ENCODE assay signal across 9 mouse cellular contexts in the genomic region with DNA sequence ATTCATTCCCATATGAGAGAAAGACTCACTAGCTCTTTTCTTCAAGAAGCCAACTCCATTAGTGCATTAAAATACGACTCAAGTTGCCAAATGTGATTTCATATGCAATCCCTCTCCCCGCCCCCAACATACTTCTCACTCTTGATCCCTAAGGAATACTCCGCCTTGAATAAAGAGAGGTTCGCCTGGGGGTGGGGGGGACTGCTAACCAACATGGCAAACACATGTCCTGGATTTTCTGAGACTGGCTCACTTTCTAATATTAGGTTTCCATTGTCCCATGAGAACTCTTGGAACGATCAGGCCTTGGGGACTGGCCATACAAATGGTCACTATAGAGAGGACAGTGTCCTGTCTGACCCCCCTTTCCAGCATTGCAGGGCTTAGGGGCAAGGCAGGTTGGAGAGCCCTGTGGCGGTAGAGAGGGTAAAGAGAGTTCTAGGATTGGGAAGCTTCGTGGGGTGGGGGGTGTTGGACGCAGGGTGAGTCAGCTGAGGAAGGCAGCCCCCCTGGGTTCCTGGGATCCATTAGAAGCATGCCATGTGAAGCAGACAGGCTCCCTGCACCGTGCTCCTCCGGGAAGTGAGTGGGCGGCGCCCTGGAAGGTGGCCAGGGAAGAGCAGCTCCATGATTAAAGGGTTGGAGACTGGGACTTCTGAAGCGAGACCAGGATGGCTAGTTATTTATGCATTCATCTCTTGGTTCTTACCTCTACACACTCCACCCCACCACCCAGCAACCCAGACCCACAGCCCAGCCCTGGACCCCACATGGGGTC.
DNase-seq lines count a peak whose midpoint lies in the region; ATAC-seq and TF ChIP-seq lines count a peak whose summit lies in the region.
"Had no signal": no experiment of that assay in that cellular context is flagged by ENCODE, and none has a peak within 500 bp of the region (broad histone marks: within the 10 kb centered on the region; RNA-seq: fewer than 3 reads in every experiment).

No protein-coding gene starts in this region.

- TF ChIP-seq CTCF in brain, embryonic 14.5 days (IDR thresholded peaks at IDR 0.05; ENCODE audit: borderline replicate concordance, extremely low read depth, insufficient read depth, insufficient read length) = no peak

- no peak for TF ChIP-seq POLR2A in brain, embryonic 14.5 days (IDR thresholded peaks at IDR 0.05; ENCODE audit: borderline replicate concordance, extremely low read depth, insufficient read depth, insufficient read length, poor library complexity, severe bottlenecking)

- DNase-seq in kidney, postnatal 4 days = peak; percentile 55 to 60
- DNase-seq in kidney, adult 9 months = no peak
- DNase-seq in Muller cell, postnatal 12 days (ENCODE audit: inconsistent ontology term) = peak; percentile 32
- DNase-seq in brain, embryonic 14.5 days (ENCODE audit: low read depth) = peak; percentile 45
- peak; percentile 62 to 65 for DNase-seq in heart, postnatal 10 days
- no peak for DNase-seq in cerebellum, adult 11-12 months
- DNase-seq: embryo, embryonic 11 days; liver had no signal

- intact Hi-C loops in heart, postnatal 10 days (cut with DNase I) = loop anchor here (2.0 kb wide), 1 partner anchor 91 kb away; the partner anchor contains the start of gene Ephb3

- ATAC-seq in inflammation-experienced regulatory T-cells, adult 6 months = no peak

Comparison
In these comparisons a context has a peak if more than half of its experiments do, and no peak if none do; other contexts are left out.
1. DNase-seq: peak in kidney, postnatal 4 days (2 of 2), Muller cell, postnatal 12 days (single experiment), brain, embryonic 14.5 days (single experiment) and heart, postnatal 10 days (2 of 2); none in kidney, adult 9 months (single experiment) and cerebellum, adult 11-12 months (single experiment).